Mouse (Mus musculus): ENCODE measurements around the gene Zfp784.

- TF ChIP-seq EP300 (optimal IDR thresholded peaks at IDR 0.05) (no peak), CTCF (IDR thresholded peaks at IDR 0.05; ENCODE audit: low read depth) (no peak)
Measured at GRCm38 (mm10) chr7:5033818-5034217, 4.4 kb downstream of the Zfp784 start, which contains the start of gene 4632433K11Rik.
